Mouse (Mus musculus) urinary bladder, postnatal 36 days (tissue): ENCODE data around the gene Crx.
"Not testable (repeated sequence)": the region's sequence is repeated elsewhere in the genome, so short reads cannot be mapped to it uniquely, and the experiment has no call there.

Experiments used
- DNase-seq, 2 experiments: peaks; one replicate each; pipeline ENCODE4 v3.0.0; 2022; ENCODE audit warnings: low spot score in 2 of 2, mixed read lengths in 1 of 2

Gene Crx

GRCm38 (mm10) chr7:15879756-15880155 is at the start of gene Crx:
Gene Crx, minus strand, starts transcription at chr7:15879968.
- no peak for DNase-seq

GRCm38 (mm10) chr7:15922220-15922773 is 42.5 kb upstream of the Crx start, which contains the start of gene Selenow:
Gene Selenow, minus strand, starts transcription at chr7:15922402.
- DNase-seq: peak; percentile 87 to 88

- peak in 1 of 2 experiments; percentile 31 for DNase-seq
Measured at GRCm38 (mm10) chr7:15921796-15922195, 42.0 kb upstream of the Crx start.

- no peak for DNase-seq
Measured at GRCm38 (mm10) chr7:15920645-15921190, 41.0 kb upstream of the Crx start.

GRCm38 (mm10) chr7:15919947-15920346 is 40.2 kb upstream of the Crx start:
- no peak for DNase-seq

- DNase-seq: peak in 1 of 2 experiments; percentile 28
Measured at GRCm38 (mm10) chr7:15918371-15918770, 38.6 kb upstream of the Crx start.

GRCm38 (mm10) chr7:15916996-15917395 is 37.2 kb upstream of the Crx start:
- no peak for DNase-seq

GRCm38 (mm10) chr7:15916134-15916723 is 36.5 kb upstream of the Crx start:
- DNase-seq: no peak

- not testable (repeated sequence) for DNase-seq
Measured at GRCm38 (mm10) chr7:15915695-15916094, 35.9 kb upstream of the Crx start.

GRCm38 (mm10) chr7:15914751-15915150 is 35.0 kb upstream of the Crx start:
- no peak for DNase-seq

- DNase-seq: peak in 1 of 2 experiments; percentile 14
Measured at GRCm38 (mm10) chr7:15914252-15914651, 34.5 kb upstream of the Crx start.

GRCm38 (mm10) chr7:15912183-15912582 is 32.4 kb upstream of the Crx start:
- DNase-seq: peak; percentile 47 to 54

- DNase-seq: no peak
Measured at GRCm38 (mm10) chr7:15910521-15910920, 30.8 kb upstream of the Crx start.

- no peak for DNase-seq
Measured at GRCm38 (mm10) chr7:15907971-15908590, 28.3 kb upstream of the Crx start.

- DNase-seq: no peak
Measured at GRCm38 (mm10) chr7:15906602-15907001, 26.8 kb upstream of the Crx start.

GRCm38 (mm10) chr7:15905861-15906260 is 26.1 kb upstream of the Crx start:
- DNase-seq: no peak

- DNase-seq: no peak
Measured at GRCm38 (mm10) chr7:15901366-15902048, 21.7 kb upstream of the Crx start.

GRCm38 (mm10) chr7:15894251-15894650 is 14.5 kb upstream of the Crx start:
- DNase-seq: no peak

GRCm38 (mm10) chr7:15884127-15884526 is 4.4 kb upstream of the Crx start:
- no peak for DNase-seq

GRCm38 (mm10) chr7:15882317-15882716 is 2.5 kb upstream of the Crx start, which contains the start of gene Crxos:
Gene Crxos, plus strand, starts transcription at chr7:15882617.
- no peak for DNase-seq

- no peak for DNase-seq
Measured at GRCm38 (mm10) chr7:15881831-15882230, 2.1 kb upstream of the Crx start.

GRCm38 (mm10) chr7:15881388-15881787 is 1.6 kb upstream of the Crx start:
- no peak for DNase-seq
